Mouse (Mus musculus) spleen, postnatal 10 days (tissue): ENCODE measurements around the gene Zfp827.
"Not testable (repeated sequence)": the region's sequence is repeated elsewhere in the genome, so short reads cannot be mapped to it uniquely, and the experiment has no call there.

Experiments used
- DNase-seq, 2 experiments: peaks; one replicate each; pipeline ENCODE4 v3.0.0; 2021 to 2022; ENCODE audit warnings: low spot score in 2 of 2

The Zfp827 gene

GRCm38 (mm10) chr8:79111461-79111860 lies 83.2 kb downstream of the Zfp827 start:
- DNase-seq = no peak

GRCm38 (mm10) chr8:79112480-79112879 lies 84.2 kb downstream of the Zfp827 start:
- no peak for DNase-seq

- DNase-seq = no peak
Observed at GRCm38 (mm10) chr8:79113533-79113932, 85.3 kb downstream of the Zfp827 start.

- no peak for DNase-seq
Observed at GRCm38 (mm10) chr8:79114561-79114960, 86.3 kb downstream of the Zfp827 start.

GRCm38 (mm10) chr8:79116436-79116835 lies 88.2 kb downstream of the Zfp827 start:
- DNase-seq = no peak

- DNase-seq = no peak
Observed at GRCm38 (mm10) chr8:79117711-79118110, 89.5 kb downstream of the Zfp827 start.

- DNase-seq = no peak
Observed at GRCm38 (mm10) chr8:79121614-79122013, 93.4 kb downstream of the Zfp827 start.

- no peak for DNase-seq
Observed at GRCm38 (mm10) chr8:79124231-79124630, 96.0 kb downstream of the Zfp827 start.

GRCm38 (mm10) chr8:79127211-79127816 lies 99.1 kb downstream of the Zfp827 start:
- no peak for DNase-seq

- DNase-seq = not testable (repeated sequence)
Observed at GRCm38 (mm10) chr8:79128534-79128933, 100.3 kb downstream of the Zfp827 start.

GRCm38 (mm10) chr8:79139614-79140013 lies 111.4 kb downstream of the Zfp827 start:
- no peak for DNase-seq

- DNase-seq = no peak
Observed at GRCm38 (mm10) chr8:79140981-79141380, 112.7 kb downstream of the Zfp827 start.

GRCm38 (mm10) chr8:79141592-79141991 lies 113.4 kb downstream of the Zfp827 start:
- no peak for DNase-seq

GRCm38 (mm10) chr8:79143729-79144128 lies 115.5 kb downstream of the Zfp827 start:
- no peak for DNase-seq

- no peak for DNase-seq
Observed at GRCm38 (mm10) chr8:79145210-79145609, 117.0 kb downstream of the Zfp827 start.

GRCm38 (mm10) chr8:79145626-79146025 lies 117.4 kb downstream of the Zfp827 start:
- no peak for DNase-seq

GRCm38 (mm10) chr8:79148799-79149198 lies 120.6 kb downstream of the Zfp827 start:
- DNase-seq = no peak

- no peak for DNase-seq
Observed at GRCm38 (mm10) chr8:79149880-79150279, 121.6 kb downstream of the Zfp827 start.

GRCm38 (mm10) chr8:79150544-79151192 lies 122.4 kb downstream of the Zfp827 start:
- no peak for DNase-seq

- no peak for DNase-seq
Observed at GRCm38 (mm10) chr8:79151644-79152043, 123.4 kb downstream of the Zfp827 start.

GRCm38 (mm10) chr8:79153201-79153600 lies 125.0 kb downstream of the Zfp827 start:
- no peak for DNase-seq

GRCm38 (mm10) chr8:79153637-79154036 lies 125.4 kb downstream of the Zfp827 start:
- no peak for DNase-seq

GRCm38 (mm10) chr8:79155556-79156161 lies 127.4 kb downstream of the Zfp827 start:
- no peak for DNase-seq
